Comparison of ENCODE assay signal across 13 mouse cellular contexts in genomic region chr3:119950070-119950469, GRCm38 (mm10).
A peak's percentile ranks its signal among the peaks of the same experiment; 100 is the strongest.
DNase-seq lines count a peak whose midpoint lies in the region; TF ChIP-seq lines count a peak whose summit lies in the region.
"Had no signal": no experiment of that assay in that cellular context is flagged by ENCODE, and none has a peak within 500 bp of the region (broad histone marks: within the 10 kb centered on the region; RNA-seq: fewer than 3 reads in every experiment).

No protein-coding gene starts in this region.

- peak; percentile 46 to 58 for DNase-seq in frontal cortex, adult 2 months (ENCODE audit: extremely low spot score in 1 of 2, low spot score in 1 of 2)
- no peak for DNase-seq in frontal cortex, postnatal 10 days (ENCODE audit: low spot score in 2 of 2)
- no peak for DNase-seq in layer of hippocampus, adult 2 months (ENCODE audit: low spot score in 2 of 2)
- no peak for DNase-seq in layer of hippocampus, postnatal 25 days (ENCODE audit: extremely low spot score in 1 of 2, low spot score in 1 of 2)
- peak; percentile 37 to 49 for DNase-seq in right cerebral cortex, adult 2 months (ENCODE audit: low spot score in 2 of 2)
- DNase-seq in right cerebral cortex, postnatal 4 days, result no peak
- no peak for DNase-seq in adrenal gland, postnatal 36 days
- DNase-seq in lung, postnatal 25 days (ENCODE audit: low spot score), result no peak
- DNase-seq: adrenal gland, adult 8-10 months; gastrocnemius, postnatal 14 days had no signal

- peak overlapping the region; percentile 81 for H3K27ac ChIP-seq in layer of hippocampus, adult 2 months
- H3K27ac ChIP-seq: heart, embryonic 15.5 days; macrophage had no signal

- H3K4me3 ChIP-seq in layer of hippocampus, adult 2 months, result no peak overlapping the region
- H3K4me3 ChIP-seq: myocyte had no signal

- TF ChIP-seq CTCF in layer of hippocampus, adult 2 months (conservative IDR thresholded peaks at IDR 0.05), result no peak

Comparison
In these comparisons a context has a peak if more than half of its experiments do, and no peak if none do; other contexts are left out.
1. DNase-seq: peak in frontal cortex, adult 2 months (2 of 2) and right cerebral cortex, adult 2 months (2 of 2); none in frontal cortex, postnatal 10 days (0 of 2), layer of hippocampus, adult 2 months (0 of 2), layer of hippocampus, postnatal 25 days (0 of 2), right cerebral cortex, postnatal 4 days (single experiment), adrenal gland, postnatal 36 days (0 of 2) and lung, postnatal 25 days (single experiment).